Mouse (Mus musculus): ENCODE results near the gene Sdccag8. TPM values are rescaled to one million over a fixed set of nuclear protein-coding genes. Genes with fewer than 3 reads are reported as not detected.
A peak's percentile ranks its signal among the peaks of the same experiment; 100 is the strongest.

Gene Sdccag8
- polyA plus RNA-seq, 1 experiment from 2014 or later: 22.8 TPM

DNA sequence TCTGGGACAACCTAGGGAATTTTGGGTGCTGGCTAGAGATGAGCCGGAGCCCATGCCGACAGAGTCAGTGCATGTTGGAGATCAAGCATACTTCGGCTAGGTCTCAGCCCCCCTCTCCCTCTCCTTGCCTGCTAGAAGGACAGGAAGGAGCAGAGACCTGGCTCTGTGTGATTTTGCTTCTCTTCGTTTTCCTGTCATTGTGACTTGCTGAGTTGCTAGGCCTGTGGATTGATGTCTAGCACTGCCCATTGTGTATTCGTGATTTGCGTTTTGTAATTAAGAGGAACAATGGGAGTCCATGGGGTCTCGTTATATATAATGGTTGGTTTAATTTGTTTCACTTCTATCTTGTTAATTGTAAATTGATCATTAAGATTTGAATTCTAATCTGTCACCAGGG, 137.4 kb downstream of the Sdccag8 start:
- peaks cover 7% of the 10 kb centered on the region; the same call in 1 of the 2 replicates for H3K36me3 ChIP-seq
- H3K27ac ChIP-seq (replicated peaks): 0 out of 2 replicates have a peak overlapping the region, but pooled peaks have one; percentile 28
- no peaks in the 10 kb centered on the region for H3K9me3 ChIP-seq (replicated peaks)
- WGBS: 50% methylated on average over 7 of the region's 7 CpGs
- H3K27me3 ChIP-seq (ENCODE audit: low read depth, poor library complexity, severe bottlenecking): no peaks in the 10 kb centered on the region
- H3K4me1 ChIP-seq: peaks cover 13% of the 10 kb centered on the region
- no peak overlapping the region for H3K4me3 ChIP-seq
- DNase-seq (ENCODE audit: low spot score): no peak

DNA sequence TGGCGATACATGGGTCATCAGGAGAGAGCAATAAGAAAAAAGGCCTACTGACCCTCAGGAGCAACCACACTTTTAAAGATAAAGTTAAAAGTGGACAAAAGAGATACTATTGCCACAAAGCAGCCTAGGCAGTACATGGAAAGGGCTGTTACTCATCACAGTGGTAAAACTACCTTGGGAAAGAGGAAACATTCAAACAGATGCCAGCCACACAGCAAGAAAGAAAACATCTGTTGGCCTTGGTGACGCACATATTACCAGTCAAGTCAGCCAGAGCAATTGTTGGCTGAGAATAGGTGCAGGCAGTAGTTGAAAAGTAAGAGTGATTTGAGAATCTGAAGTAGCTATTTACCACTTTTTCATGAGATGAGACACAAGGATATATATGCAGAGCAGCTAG, 143.9 kb downstream of the Sdccag8 start:
- no peak for DNase-seq (ENCODE audit: low spot score)
- no peak overlapping the region for H3K27ac ChIP-seq (replicated peaks)
- H3K4me1 ChIP-seq: peaks cover 19% of the 10 kb centered on the region
- H3K36me3 ChIP-seq: peaks cover 10% of the 10 kb centered on the region; the same call in 1 of the 2 replicates
- no peaks in the 10 kb centered on the region for H3K27me3 ChIP-seq (ENCODE audit: low read depth, poor library complexity, severe bottlenecking)
- H3K9me3 ChIP-seq (replicated peaks): no peaks in the 10 kb centered on the region
- no peak overlapping the region for H3K4me3 ChIP-seq
- WGBS: 95% methylated on average over 2 of the region's 2 CpGs

DNA sequence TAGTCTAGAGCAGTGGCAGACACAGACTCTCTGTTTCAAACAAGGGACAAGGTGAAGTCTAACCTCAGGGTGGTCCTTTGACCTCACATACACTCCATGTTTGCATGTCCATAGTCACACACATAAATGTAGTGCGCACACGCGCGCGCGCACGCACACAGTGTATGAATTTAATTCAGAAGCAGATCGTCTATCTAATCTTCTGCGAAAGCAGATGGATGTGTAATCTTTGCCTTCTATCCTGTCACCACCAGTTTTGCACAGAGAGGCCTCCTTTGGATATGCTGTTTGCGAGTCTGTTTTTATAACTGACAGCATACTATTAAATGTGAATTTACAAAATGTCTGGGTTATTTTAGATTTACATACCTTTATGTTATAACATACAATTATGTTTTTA, 147.3 kb downstream of the Sdccag8 start:
- 96% methylated on average over 10 of the region's 10 CpGs for WGBS
- no peaks in the 10 kb centered on the region for H3K27me3 ChIP-seq (ENCODE audit: low read depth, poor library complexity, severe bottlenecking)
- H3K4me3 ChIP-seq: no peak overlapping the region

DNA sequence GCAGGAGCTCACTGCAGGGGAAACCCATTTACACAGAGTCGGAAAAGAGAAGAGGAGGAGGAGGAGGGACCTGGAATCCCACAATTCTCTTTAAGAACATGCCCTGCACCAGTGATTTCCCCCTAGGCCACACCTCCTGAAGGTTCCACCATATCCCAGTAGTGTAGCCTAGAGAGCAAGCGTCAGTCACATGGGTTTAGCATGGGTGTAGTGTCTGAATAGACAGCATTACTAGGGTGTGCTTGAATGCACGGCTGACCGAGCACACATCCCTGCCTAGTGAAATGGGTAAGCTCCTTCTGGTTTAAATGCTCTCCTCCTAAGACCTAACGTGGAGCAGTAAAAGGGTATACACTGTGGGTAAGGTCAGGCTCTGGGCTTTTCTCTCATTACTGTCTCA, 148.4 kb downstream of the Sdccag8 start:
- DNase-seq (ENCODE audit: low spot score): no peak
- WGBS: 59% methylated on average over 5 of the region's 5 CpGs
- no peak overlapping the region for H3K4me3 ChIP-seq
- H3K27ac ChIP-seq (replicated peaks): peak overlapping the region; percentile 42; the same call in 1 of the 2 replicates
- no peaks in the 10 kb centered on the region for H3K27me3 ChIP-seq (ENCODE audit: low read depth, poor library complexity, severe bottlenecking)
- no peaks in the 10 kb centered on the region for H3K36me3 ChIP-seq
- H3K9me3 ChIP-seq (replicated peaks): no peaks in the 10 kb centered on the region
- H3K4me1 ChIP-seq: peaks cover 16% of the 10 kb centered on the region

More for the DNA sequence above, 147.3 kb downstream of the Sdccag8 start:
- Histone ChIP-seq H3K27ac (replicated peaks) (no peak overlapping the region), H3K36me3 (0 out of 2 replicates have a peak, but pooled peaks cover 3% of the 10 kb centered on the region), H3K4me1 (peaks cover 16% of the 10 kb centered on the region), H3K9me3 (replicated peaks) (no peaks in the 10 kb centered on the region)
- DNase-seq (ENCODE audit: low spot score): no peak

DNA sequence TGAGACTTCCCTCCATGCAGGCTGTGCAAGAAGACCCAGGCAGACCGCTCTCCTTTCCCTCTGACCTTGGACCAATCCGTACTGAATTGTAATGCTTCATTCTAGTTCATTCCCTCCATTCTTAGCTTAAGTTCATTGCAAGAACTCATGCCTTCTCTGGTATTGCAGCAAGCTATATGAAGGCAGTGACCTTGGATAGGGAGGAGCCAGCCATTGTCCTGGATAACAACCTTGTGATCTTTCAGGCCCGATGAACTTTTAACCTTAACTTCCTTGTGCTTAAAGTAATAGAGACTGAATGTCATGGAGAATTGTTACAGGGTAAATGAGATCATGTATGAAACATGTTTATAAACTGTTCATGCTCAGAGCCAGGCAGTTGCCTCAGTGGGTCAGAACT, 152.8 kb downstream of the Sdccag8 start:
- DNase-seq (ENCODE audit: low spot score): no peak
- no peaks in the 10 kb centered on the region for H3K27me3 ChIP-seq (ENCODE audit: low read depth, poor library complexity, severe bottlenecking)
- H3K4me3 ChIP-seq: no peak overlapping the region
- no peak overlapping the region for H3K27ac ChIP-seq (replicated peaks)
- H3K4me1 ChIP-seq: peaks cover 16% of the 10 kb centered on the region
- H3K9me3 ChIP-seq (replicated peaks): no peaks in the 10 kb centered on the region
- WGBS: 91% methylated on average over 3 of the region's 3 CpGs
- no peaks in the 10 kb centered on the region for H3K36me3 ChIP-seq

DNA sequence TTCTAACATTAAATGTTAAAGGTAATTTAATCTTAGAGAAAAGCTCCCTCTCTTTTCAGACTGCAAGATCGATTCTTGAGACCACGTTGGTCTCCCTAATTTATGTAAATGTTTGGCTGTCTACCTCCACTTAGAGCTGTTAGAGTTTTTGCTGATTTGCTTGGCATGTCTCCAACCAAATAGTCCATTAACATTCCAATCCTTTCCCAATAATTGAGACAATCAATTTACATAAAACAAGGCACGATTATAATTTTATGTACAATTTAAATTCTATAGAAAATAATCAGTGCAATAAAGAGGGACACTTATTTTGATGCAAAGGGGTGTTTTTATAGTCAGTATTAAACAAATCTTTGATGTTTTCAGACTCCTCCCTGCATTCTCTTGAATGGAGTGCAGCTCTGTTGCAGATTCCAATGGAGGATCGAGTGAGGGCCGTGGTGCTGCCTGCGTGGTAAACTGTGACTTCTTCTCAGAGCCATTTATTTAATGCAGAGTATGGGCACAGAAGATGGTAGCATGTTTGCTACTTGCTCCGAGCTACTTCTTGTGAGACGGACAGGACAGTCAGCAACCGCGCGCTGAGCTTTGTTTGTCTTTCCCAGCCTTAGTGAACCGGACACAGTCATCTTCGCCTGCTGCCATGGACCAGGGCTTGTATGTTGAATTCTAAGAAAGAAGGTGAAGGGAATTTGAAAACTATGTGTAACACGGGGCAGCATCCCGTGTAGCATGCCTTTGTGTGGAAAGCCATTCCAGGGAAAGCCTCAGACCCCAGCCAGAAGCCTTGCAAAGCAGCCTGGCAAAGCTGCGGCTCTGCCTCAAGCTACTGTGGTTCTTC, 156.4 kb downstream of the Sdccag8 start:
- no peak for DNase-seq (ENCODE audit: low spot score)
- Histone ChIP-seq H3K4me3 (no peak overlapping the region), H3K9me3 (replicated peaks) (no peaks in the 10 kb centered on the region), H3K27me3 (ENCODE audit: low read depth, poor library complexity, severe bottlenecking) (no peaks in the 10 kb centered on the region), H3K27ac (replicated peaks) (peak overlapping the region; percentile 72), H3K36me3 (no peaks in the 10 kb centered on the region), H3K4me1 (peaks cover 8% of the 10 kb centered on the region)
- WGBS: 77% methylated on average over 16 of the region's 16 CpGs

DNA sequence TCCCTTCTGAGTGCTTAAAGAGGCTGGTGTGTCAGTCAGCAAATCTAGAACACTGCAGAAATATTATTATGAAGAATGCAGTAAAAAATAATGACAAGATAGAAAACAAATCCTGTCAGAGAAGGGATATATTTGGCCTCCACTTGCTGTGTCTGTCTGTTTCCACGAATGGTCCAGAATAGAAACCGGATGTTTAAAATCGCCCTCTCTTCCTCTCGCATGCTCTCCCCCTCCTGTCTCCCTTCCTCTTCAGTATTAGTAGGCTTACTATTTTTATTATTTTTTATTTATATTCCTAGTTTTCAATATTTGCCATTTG, 157.0 kb downstream of the Sdccag8 start:
- H3K27me3 ChIP-seq (ENCODE audit: low read depth, poor library complexity, severe bottlenecking): no peaks in the 10 kb centered on the region
- H3K36me3 ChIP-seq: no peaks in the 10 kb centered on the region
- peaks cover 8% of the 10 kb centered on the region for H3K4me1 ChIP-seq
- H3K4me3 ChIP-seq: no peak overlapping the region
- no peak for DNase-seq (ENCODE audit: low spot score)
- WGBS: 92% methylated on average over 4 of the region's 4 CpGs
- H3K9me3 ChIP-seq (replicated peaks): no peaks in the 10 kb centered on the region
- H3K27ac ChIP-seq (replicated peaks): peak overlapping the region; percentile 72; the same call in 1 of the 2 replicates

DNA sequence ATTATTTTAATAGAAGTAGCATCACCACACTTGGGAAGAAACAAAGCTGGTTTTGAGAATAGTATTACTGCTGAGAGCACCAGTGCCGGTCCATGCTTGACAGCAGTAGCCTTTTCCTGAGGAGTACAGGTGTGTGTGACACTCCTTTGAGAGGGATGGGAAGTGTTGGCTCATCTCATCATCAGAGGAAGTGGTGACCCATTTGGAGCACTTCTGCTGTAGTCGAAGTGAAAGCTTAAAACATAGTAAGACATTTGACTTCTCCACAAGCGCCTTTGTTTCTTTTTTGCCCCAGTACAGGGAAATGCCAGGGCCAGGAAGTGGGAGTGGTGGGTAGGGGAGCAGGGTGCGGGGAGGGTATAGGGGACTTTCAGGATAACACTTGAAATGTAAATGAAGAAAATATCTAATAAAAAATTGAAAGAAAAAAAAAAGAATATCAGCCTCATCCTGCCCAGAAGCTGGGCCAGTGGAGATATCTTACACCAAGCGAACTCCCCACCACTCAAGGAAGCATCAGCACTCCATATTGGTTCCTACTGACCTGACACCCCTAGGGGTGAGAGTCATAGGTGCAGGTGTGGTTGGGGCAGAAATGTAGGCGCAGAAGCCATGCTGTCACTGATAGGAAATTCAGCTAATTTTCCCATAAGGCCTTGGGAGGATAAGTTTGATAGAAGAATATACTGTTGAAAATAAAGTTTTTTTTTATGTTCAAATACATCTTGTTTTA, 159.1 kb downstream of the Sdccag8 start:
- no peaks in the 10 kb centered on the region for H3K36me3 ChIP-seq
- H3K4me3 ChIP-seq: no peak overlapping the region
- no peak for DNase-seq (ENCODE audit: low spot score)
- H3K9me3 ChIP-seq (replicated peaks): no peaks in the 10 kb centered on the region
- 89% methylated on average over 6 of the region's 6 CpGs for WGBS
- no peak overlapping the region for H3K27ac ChIP-seq (replicated peaks)
- H3K27me3 ChIP-seq (ENCODE audit: low read depth, poor library complexity, severe bottlenecking): no peaks in the 10 kb centered on the region
- peaks cover 8% of the 10 kb centered on the region for H3K4me1 ChIP-seq

DNA sequence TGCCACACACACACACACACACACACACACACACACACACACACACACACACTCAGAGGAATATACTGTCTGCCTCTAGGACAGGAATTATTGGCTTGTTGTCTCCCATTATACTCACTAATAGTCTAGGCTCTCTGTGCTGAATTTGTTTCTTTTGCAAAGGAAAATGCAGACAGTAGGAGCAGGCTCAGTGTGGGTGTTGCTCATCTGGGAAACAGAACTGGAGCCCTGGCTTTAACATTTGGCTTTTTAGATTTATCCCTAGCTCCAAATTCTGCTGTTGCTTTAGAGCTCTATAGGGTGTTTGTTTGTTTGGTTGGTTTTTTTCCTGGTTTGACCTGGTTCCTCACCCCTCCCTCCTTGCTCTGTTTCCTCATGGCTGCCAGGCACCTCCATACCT, 164.8 kb downstream of the Sdccag8 start:
- peak overlapping the region; percentile 52; the same call in 1 of the 2 replicates for H3K27ac ChIP-seq (replicated peaks)
- DNase-seq (ENCODE audit: low spot score): no peak
- no peaks in the 10 kb centered on the region for H3K27me3 ChIP-seq (ENCODE audit: low read depth, poor library complexity, severe bottlenecking)
- peaks cover 39% of the 10 kb centered on the region for H3K4me1 ChIP-seq
- H3K36me3 ChIP-seq: no peaks in the 10 kb centered on the region
- no peaks in the 10 kb centered on the region for H3K9me3 ChIP-seq (replicated peaks)
- no peak overlapping the region for H3K4me3 ChIP-seq

DNA sequence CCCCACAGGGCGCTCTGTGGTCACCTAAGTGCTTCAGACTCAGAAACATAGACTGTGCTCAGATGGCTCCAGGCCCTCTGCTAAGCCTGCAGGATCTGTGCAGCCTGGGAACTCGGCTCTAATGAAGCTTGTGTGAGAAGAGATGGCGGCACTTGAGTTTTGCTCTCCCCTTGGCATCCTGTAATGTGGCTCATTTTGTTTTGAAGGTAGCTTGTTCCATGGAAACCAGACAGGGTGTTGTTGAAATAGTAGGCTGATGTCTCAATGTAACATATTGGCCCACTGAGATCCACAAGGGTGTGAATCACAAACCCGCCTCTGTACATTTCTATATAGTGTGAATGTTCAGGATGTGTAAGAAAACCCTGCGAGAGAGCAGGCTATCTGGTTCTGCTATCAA, 165.7 kb downstream of the Sdccag8 start:
- H3K36me3 ChIP-seq: no peaks in the 10 kb centered on the region
- H3K27ac ChIP-seq (replicated peaks): peak overlapping the region; percentile 52; the same call in 1 of the 2 replicates
- WGBS: 88% methylated on average over 5 of the region's 5 CpGs
- H3K9me3 ChIP-seq (replicated peaks): no peaks in the 10 kb centered on the region
- peaks cover 42% of the 10 kb centered on the region for H3K4me1 ChIP-seq
- no peaks in the 10 kb centered on the region for H3K27me3 ChIP-seq (ENCODE audit: low read depth, poor library complexity, severe bottlenecking)
- no peak overlapping the region for H3K4me3 ChIP-seq
- DNase-seq (ENCODE audit: low spot score): no peak

DNA sequence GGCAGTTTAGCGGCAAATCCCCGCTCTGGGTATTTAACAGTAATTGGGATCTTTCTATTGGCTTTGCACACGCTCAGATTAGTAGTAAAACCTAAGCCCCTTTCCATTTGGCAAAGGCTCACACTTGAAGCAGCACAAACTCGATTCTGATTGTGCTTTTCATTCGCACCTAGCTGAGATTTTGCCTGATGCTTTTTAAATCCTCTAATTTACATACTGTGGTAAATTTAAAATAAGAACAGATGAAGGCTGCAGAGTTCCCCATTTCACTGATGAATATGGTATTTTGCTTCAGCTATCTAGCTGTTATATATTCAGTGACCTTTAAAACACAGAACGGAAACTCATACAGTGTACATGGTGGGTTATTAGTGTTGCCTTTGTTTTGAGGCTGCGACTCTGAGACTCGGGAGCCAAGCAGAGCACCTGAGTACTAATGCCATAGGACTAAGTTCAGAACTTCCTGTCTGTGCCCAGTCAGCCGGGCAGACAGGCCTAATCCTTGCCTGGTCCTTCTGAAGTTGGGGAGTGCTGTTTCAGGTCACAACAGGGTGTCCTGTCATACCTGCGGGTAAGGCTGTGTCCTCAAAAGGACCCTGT, 166.4 kb downstream of the Sdccag8 start:
- Histone ChIP-seq H3K4me3 (no peak overlapping the region), H3K36me3 (no peaks in the 10 kb centered on the region), H3K27me3 (ENCODE audit: low read depth, poor library complexity, severe bottlenecking) (no peaks in the 10 kb centered on the region), H3K9me3 (replicated peaks) (no peaks in the 10 kb centered on the region), H3K4me1 (peaks cover 49% of the 10 kb centered on the region), H3K27ac (replicated peaks) (peak overlapping the region; percentile 63)
- WGBS: 73% methylated on average over 10 of the region's 10 CpGs
- no peak for DNase-seq (ENCODE audit: low spot score)

DNA sequence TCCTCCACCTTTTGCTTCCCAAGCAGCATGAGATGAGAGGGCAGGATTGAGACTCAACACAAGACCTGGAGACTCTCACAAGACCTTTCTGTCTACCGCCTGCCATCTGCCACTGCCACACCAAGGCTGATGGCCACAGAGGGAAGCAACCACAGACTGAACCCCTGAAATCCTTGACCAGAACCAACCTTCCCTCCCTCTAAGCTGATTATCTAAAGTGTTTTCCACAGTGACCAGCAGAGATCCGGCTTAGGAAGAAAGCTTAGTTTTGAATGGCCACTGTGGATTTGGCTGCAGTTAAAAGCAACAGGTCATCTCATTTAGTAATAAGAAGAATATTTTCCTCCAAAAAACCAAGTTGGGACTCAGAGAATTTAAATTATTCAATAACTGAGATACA, 167.1 kb downstream of the Sdccag8 start:
- Histone ChIP-seq H3K27me3 (ENCODE audit: low read depth, poor library complexity, severe bottlenecking) (no peaks in the 10 kb centered on the region), H3K27ac (replicated peaks) (peak overlapping the region; percentile 63), H3K36me3 (no peaks in the 10 kb centered on the region), H3K4me3 (no peak overlapping the region), H3K4me1 (peaks cover 55% of the 10 kb centered on the region), H3K9me3 (replicated peaks) (no peaks in the 10 kb centered on the region)
- no peak for DNase-seq (ENCODE audit: low spot score)
- 69% methylated on average over 2 of the region's 2 CpGs for WGBS

DNA sequence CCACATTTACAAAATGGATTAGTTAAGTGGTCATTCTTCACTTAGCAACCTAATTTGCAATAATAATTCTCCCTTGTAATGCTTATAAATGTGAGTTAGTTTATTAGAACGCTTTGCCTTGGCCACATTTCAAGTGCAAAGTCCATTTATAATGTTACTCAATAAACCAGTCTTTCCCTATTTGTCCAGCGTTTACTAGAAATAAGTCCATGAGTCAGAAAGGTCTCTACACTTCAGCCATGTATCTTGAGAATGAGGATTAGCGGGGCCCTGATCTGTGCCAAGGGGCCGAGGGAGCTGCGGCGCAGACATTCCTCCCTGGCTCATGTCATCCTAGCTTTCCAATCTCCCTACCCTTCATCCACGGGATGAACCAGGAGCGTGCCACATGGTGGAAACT, 168.2 kb downstream of the Sdccag8 start:
- H3K27me3 ChIP-seq (ENCODE audit: low read depth, poor library complexity, severe bottlenecking): no peaks in the 10 kb centered on the region
- no peak overlapping the region for H3K27ac ChIP-seq (replicated peaks)
- peaks cover 64% of the 10 kb centered on the region for H3K4me1 ChIP-seq
- no peaks in the 10 kb centered on the region for H3K9me3 ChIP-seq (replicated peaks)
- 89% methylated on average over 8 of the region's 8 CpGs for WGBS
- DNase-seq (ENCODE audit: low spot score): no peak
- H3K4me3 ChIP-seq: no peak overlapping the region
- H3K36me3 ChIP-seq: no peaks in the 10 kb centered on the region

All from midbrain, embryonic 10.5 days (tissue).